Mouse (Mus musculus) thymus, adult 2 months (tissue): ENCODE results near the gene Nfkb1.

Source experiments
- CTCF ChIP-seq: fragments of 200-500 bp; IDR thresholded peaks from 2 replicates; pipeline ENCODE4 v1.5.1; 2012; ENCODE audit warnings: mild to moderate bottlenecking, control low read depth, low read length, moderate library complexity, borderline replicate concordance; ENCODE audit not compliant: control insufficient read depth, poor library complexity, insufficient read depth; ENCODE audit errors: extremely low read depth
- POLR2A ChIP-seq: fragments of 200-500 bp; IDR thresholded peaks from 2 replicates; pipeline ENCODE4 v1.6.1; 2012; ENCODE audit warnings: mild to moderate bottlenecking, low read length, control low read depth, moderate library complexity; ENCODE audit not compliant: control insufficient read depth, poor library complexity, insufficient read depth; ENCODE audit errors: extremely low read depth

DNA sequence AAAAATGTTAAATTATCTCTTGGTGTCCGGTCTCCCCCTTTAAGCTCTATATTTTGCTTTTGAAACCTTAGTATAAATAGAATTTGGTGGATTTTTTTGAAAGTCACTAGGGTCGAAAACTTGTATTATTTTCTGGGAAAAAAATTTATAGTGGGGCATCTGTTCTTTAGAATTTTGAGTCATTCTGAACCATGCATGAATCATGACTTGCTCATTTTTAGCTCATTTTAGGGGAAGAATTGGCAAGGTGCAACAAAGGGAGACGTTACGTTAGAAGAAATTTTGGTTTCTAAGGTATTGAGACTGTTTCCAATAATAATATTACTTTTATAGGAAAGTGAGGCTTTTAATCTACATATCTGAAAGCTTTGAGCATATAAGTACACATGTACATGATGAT lies 20.3 kb upstream of the Nfkb1 start:
- TF ChIP-seq CTCF (no peak), POLR2A (no peak)
